Mouse (Mus musculus) ovary, adult 18-20 months (tissue): ENCODE results near the gene Txndc12.

Experiments used
- DNase-seq: peaks from one replicate; pipeline ENCODE4 v3.0.0; 2022; ENCODE audit warnings: low spot score, mixed read lengths

The Txndc12 gene

DNA sequence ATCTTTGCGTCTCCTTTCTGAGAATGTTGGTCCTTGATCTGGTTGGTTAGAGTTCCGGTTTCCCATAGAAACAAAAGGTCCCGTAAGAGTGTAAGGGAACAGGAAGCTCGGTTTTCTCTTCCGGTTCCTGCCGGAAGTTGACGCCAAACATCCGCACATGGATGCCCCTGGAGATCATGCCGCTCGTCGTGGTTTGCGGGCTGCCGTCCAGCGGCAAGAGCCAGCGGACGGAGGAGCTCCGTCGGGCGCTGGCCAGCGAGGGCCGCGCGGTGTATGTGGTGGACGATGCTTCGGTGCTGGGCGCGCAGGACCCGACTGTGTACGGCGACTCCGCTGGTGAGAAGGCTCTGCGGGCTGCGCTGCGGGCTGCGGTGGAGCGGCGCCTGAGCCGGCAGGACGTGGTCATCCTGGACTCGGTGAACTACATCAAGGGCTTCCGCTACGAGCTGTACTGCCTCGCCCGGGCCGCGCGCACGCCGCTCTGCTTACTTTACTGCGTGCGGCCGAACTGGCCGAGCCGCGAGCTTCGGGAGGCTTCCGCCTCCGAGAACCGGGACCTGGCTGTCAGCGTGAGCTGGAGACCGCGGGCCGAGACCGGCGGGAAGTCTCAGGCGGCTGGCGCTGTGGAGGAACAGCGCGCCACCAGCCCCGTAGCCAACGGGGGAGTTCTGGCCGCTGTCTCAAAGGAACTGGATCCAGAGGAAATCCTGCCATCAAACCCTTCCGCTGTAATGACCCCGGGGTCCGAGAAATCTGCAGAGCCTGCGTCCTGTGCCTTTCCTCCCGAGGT lies 13.5 kb downstream of the Txndc12 start, which contains the start of gene Kti12:
Gene Kti12, plus strand, starts transcription at position 71 of the 790 bp plus-strand sequence.
- peak; percentile 71 for DNase-seq

GRCm38 (mm10) chr4:108848505-108848848 lies 14.1 kb downstream of the Txndc12 start, which contains the start of gene A730015C16Rik:
TSS of gene A730015C16Rik (minus strand) at chr4:108848619.
- DNase-seq: no peak

DNA sequence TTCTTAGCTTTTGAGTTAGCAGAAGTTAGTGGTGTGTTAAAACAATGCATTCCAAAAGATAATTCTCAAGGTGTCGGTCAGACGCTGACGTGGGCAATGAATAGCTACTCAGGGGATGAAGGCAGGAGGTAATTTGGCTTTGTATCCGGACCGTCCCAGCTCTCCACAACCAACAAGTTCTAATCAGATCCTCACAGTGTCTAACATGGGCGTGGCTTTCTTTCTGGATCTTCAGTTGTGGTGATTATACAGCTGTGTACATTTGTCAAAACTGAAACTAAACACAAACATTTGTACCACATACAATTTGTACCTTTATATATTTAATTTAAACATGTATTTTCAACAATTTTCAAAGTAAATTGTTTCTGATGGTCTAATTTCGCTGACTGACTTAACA lies 32.4 kb downstream of the Txndc12 start:
- DNase-seq: no peak

- peak; percentile 55 for DNase-seq
Observed at GRCm38 (mm10) chr4:108869730-108870374, 35.5 kb downstream of the Txndc12 start.

DNA sequence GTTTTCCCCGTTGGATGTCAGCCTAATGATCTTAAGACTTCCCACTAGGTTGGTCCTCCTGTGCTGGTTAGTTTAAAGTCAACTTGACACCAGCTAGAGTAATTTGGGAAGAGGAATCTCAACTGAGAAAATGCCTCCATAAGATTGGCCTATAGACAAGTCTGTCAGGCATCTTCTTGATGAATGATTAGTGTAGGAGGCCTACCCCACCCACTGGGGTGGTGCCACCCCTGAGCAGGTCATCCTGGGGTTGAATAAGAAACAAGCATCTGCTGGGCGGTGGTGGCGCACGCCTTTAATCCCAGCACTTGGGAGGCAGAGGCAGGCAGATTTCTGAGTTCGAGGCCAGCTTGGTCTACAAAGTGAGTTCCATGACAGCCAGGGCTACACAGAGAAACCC lies 39.3 kb downstream of the Txndc12 start:
- no peak for DNase-seq

DNA sequence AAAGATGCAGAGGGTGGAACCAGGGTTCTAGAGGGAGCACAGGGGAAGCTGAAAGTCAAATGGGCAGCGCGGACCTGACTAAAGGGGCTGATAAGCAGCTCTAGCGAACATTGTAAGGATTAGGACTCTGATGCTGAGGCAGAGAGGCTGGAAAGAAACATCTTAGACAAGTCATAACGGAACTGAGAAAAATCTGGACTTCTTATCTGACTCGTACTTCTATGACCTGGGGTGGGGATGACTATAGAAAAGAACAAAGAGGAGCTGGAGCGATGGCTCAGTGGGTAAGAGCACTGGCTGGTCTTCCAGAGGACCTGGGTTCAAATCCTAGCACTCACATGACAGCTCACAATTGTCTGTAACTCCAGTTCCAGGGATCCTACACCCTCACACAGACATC lies 43.5 kb downstream of the Txndc12 start:
- DNase-seq: no peak

DNA sequence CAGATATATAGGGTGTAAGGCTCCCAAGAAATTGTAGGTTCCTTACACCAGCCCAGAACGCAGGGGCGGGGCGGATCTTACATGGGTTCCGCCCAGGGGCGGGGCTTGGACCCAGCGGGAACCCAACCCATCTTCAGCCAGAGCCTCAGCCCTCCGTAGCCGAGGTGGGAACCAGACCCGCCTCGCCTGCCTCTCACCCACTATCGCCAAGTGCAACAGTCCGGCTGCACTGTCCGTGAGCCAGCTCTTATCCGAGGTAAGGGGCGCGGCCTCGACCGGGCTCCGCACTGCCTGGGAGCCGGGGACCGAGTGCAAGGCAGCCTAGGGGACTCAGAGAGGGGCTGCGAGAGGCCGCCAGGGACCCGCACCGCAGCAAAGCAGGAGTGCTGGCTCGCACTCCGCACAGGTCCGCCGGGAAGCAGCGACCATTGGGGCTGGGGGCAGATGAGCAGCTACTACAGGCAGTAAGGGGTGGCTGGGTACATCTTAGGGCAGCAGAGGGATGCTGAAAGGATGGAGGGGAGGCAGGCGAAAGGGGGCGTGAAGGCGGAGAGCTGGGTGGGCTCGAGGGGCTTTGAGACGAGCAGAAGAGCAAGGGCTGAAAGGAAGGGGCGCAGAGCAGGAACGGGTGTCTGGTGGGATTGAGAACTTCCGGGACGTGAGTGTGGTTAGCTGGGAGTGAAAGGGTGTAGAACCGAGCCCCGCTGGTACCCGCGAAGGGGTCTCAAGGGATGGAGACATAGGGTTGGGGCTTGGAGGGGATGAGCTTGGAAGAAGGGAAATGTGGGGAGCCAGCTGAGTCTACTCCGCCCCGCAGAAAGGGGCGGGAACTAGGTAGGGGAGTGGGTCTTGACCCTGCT lies 44.8 kb downstream of the Txndc12 start, which contains the start of gene Rab3b:
Gene Rab3b, plus strand, starts transcription at position 101 of the 860 bp plus-strand sequence.
- DNase-seq: peak; percentile 17

GRCm38 (mm10) chr4:108883815-108884214 lies 49.4 kb downstream of the Txndc12 start:
- no peak for DNase-seq

DNA sequence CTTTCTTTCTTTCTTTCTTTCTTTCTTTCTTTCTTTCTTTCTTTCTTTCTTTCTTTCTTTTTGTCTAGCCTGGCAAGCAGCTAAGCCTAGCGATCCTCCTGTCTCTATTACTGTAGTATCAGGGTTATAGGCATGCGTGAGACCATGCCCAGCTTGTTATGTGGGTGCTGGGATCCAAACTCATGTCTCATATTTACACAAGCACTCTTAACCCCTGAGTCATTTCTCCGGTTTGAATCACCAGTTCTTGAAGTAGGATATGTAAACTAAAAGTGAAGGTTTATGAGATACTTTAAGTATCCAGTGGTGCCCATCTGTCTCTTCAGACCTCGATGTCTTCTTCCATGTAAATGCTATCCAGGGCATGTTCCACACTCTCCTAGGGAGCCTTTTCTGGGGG lies 53.1 kb downstream of the Txndc12 start:
- DNase-seq: no peak

DNA sequence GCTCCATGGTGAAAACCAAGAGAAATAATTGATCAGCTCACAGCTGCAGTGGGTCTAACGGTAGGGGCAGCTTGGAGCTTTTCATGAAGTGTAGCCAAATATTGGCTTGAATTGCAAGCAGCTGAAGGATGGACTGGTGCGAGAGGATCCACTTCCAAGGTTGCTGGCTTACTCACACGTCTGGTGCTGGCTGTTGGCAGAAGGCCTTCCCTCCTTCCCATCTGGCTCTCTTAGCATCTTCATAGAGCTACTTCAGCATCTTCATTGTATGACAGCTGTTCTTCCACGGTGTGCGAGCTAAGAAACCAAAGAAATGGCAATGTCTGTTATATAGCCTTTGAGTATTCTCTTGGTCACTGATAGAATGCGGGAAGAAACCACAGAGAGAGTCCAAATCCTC lies 56.5 kb downstream of the Txndc12 start:
- no peak for DNase-seq

GRCm38 (mm10) chr4:108900421-108900820 lies 66.0 kb downstream of the Txndc12 start:
- DNase-seq: no peak

- no peak for DNase-seq
Observed at GRCm38 (mm10) chr4:108902886-108903285, 68.5 kb downstream of the Txndc12 start.

DNA sequence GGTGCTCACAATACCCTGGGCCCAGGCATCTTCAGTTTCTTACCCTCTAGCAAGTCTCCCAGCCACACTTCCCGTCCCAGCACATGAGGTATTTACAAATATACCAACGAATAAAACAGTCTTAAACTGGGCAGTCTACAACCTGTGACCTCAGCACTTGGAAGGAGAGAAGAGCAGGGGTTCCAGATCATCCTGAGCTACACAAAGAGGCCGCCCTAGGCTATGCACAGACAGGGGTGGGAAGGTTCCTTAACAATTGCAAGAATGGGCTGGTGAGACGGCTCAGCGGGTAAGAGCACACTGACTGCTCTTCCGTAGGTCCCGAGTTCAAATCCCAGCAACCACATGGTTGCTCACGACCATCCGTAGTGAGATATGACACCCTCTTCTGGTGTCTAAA lies 68.9 kb downstream of the Txndc12 start:
- DNase-seq: no peak

GRCm38 (mm10) chr4:108904076-108904475 lies 69.7 kb downstream of the Txndc12 start:
- DNase-seq: no peak

DNA sequence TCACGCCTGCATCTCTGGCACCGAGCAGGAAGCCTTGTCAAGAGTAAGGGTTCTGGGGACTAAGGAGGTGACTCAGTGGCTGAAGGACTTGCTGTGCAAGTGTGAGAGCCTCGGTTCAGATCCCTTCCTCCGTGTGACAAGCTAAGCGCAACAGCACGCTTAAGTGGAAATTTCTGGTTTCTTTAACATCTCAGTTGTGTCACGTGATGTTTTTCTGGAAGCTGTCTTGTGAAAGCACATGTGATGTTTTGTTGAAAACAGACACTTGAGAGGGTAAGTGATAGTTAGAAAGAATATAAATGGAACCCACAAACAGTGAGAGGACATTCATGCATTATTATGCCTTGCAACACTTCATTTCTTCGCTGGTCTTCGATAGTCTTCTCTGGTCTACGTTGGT lies 70.4 kb downstream of the Txndc12 start:
- DNase-seq: no peak

DNA sequence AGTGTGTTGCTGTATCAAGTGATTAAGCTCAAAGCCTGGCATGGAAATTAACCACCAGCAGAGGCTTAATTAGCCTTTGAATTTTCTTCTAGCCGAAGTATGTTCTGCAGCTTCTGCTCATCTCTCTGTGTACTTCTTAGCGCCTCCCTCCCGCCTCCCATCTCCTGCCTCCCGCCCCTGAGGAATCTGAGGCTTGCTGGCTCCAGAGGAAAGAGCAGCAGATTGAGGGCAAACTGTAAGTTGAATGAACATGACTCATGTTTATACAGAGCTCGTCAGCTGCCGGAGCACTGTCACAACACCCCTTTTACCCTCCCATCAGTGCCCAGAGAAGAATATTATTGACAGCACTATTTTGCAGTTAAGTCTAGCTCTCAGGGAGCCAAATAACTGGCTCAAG lies 71.5 kb downstream of the Txndc12 start:
- peak; percentile 24 for DNase-seq

DNA sequence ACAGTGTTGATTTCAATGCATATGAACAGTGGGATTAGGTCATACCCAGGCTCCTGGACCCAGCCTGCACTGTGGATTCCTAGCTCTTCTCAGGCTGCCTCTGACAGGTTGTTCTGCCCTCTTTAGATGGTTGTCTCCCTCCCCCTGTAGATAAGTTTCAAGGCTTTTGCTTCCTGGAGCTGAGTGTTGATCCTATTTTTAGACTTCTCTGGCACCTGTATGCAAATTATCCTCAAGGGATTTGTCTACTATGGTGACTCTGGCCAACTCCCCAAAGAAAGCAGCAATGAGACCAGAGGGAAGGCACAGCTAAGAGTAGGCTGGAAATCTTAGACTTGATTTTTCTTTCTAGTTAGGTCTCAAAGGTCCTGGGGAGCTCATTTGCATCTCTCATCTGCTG lies 73.1 kb downstream of the Txndc12 start:
- no peak for DNase-seq

- no peak for DNase-seq
Observed at GRCm38 (mm10) chr4:108909872-108910425, 75.5 kb downstream of the Txndc12 start.
